Mouse (Mus musculus) hindbrain, embryonic 10.5 days (tissue): ENCODE results near the gene Gypa. TPM values are rescaled to one million over a fixed set of nuclear protein-coding genes. Genes with fewer than 3 reads are reported as not detected.

Experiments
- DNase-seq: peaks from one replicate; pipeline ENCODE4 v3.0.0-alpha.2; 2017; ENCODE audit warnings: low spot score
- H3K27ac ChIP-seq: fragments of 300-500 bp; sonication (generic); 2 replicates; pipeline ENCODE4 v1.5.1; 2016; ENCODE audit warnings: mild to moderate bottlenecking, moderate library complexity
- H3K27me3 ChIP-seq: fragments of 300-500 bp; sonication (generic); 2 replicates; pipeline ENCODE4 v1.6.1; 2016; ENCODE audit warnings: mild to moderate bottlenecking; ENCODE audit not compliant: poor library complexity, insufficient read depth, severe bottlenecking
- H3K36me3 ChIP-seq: fragments of 300-500 bp; sonication (generic); 2 replicates; pipeline ENCODE4 v1.6.1; 2016; ENCODE audit warnings: mild to moderate bottlenecking, moderate library complexity
- H3K4me1 ChIP-seq: fragments of 300-500 bp; sonication (generic); replicated peaks from 2 replicates; pipeline ENCODE4 v1.6.1; 2016; ENCODE audit warnings: mild to moderate bottlenecking
- H3K4me3 ChIP-seq: fragments of 300-500 bp; sonication (generic); 2 replicates; pipeline ENCODE4 v1.5.1; 2016; ENCODE audit warnings: mild to moderate bottlenecking, moderate library complexity
- H3K9me3 ChIP-seq: fragments of 300-500 bp; sonication (generic); 2 replicates; pipeline ENCODE4 v1.6.1; 2016; ENCODE audit warnings: mild to moderate bottlenecking, moderate library complexity
- WGBS: fragments of 180-500 bp; shearing (Covaris S2); methylation state at CpG from one replicate; pipeline ENCODE4 v1.1.7; 2016; 5-methylcytosine and 5-hydroxymethylcytosine counted together
- polyA plus RNA-seq: library from polyadenylated mRNA; unstranded; fragments of >200 nt; fragmentation: Nextera tagmentation; extraction: Ambion mirVana; gene quantifications from 2 replicates; pipeline ENCODE4 v1.2.1, GENCODE M21; 2016

The Gypa gene
- polyA plus RNA-seq, 1 experiment from 2014 or later, result 15.7 TPM

DNA sequence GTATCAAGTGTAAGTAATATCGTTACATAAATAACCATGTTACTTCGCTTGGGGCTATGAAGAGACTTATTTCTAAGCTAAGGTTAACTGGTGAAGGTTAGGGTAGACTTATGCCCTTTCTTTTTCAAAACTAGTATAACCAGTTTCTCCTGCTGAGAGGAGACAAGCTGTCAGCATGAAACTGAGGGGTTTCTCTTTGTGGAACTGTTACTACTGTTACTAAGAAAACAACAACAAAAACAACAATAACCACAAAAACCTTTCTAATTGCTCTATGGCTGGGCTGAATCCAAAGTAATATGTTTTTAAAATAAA lies 722 bp downstream of the Gypa start:
- WGBS, result 84% methylated on average over 2 of the region's 2 CpGs
- H3K27ac ChIP-seq, result no peak overlapping the region; the same call in 1 of the 2 replicates
- H3K27me3 ChIP-seq, result no peaks in the 10 kb centered on the region
- no peaks in the 10 kb centered on the region; the same call in 1 of the 2 replicates for H3K4me1 ChIP-seq
- H3K36me3 ChIP-seq, result no peaks in the 10 kb centered on the region
- H3K9me3 ChIP-seq, result no peaks in the 10 kb centered on the region
- H3K4me3 ChIP-seq, result no peak overlapping the region
- no peak for DNase-seq

DNA sequence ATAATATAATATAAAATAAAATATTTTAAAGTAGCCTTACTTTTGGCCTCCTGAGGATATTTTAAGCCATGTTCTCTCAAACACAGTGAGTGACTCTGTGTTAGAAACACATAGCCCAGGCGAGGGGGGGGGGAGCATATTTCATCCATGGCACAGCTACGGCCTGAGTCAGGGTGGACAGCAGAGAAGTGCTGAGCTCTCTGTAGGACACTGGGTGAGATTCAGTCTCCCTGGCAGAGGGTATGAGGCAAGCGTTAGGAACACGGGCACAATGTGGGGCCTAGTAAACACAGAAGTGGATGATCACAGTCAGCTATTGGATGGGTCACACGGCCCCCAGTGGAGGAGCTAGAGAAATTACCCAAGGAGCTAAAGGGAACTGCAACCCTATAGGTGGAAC lies 1.2 kb downstream of the Gypa start:
- H3K4me1 ChIP-seq, result no peaks in the 10 kb centered on the region; the same call in 1 of the 2 replicates
- DNase-seq, result peak; percentile 6
- 82% methylated on average over 5 of the region's 5 CpGs for WGBS
- no peaks in the 10 kb centered on the region for H3K9me3 ChIP-seq
- no peaks in the 10 kb centered on the region for H3K27me3 ChIP-seq
- H3K36me3 ChIP-seq, result no peaks in the 10 kb centered on the region
- H3K4me3 ChIP-seq, result no peak overlapping the region
- no peak overlapping the region for H3K27ac ChIP-seq

DNA sequence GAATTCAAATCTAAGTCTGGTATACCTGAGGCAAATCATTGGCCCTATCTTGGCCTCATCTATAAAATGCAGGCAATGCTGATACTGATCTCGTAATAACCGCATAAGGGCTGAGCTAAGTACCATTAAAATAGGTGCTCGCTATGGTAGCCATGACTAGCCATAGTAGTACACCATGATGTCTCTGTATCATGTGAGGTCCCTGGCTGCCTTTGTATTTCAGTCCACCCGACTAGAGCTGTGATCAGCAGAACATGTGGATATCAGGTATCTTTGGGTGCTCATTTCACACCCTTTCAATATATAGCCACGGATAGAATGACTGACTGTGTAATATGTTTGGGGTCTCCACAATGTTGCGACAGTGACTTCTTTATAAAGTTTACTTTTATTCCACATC lies 1.9 kb downstream of the Gypa start:
- H3K4me3 ChIP-seq, result no peak overlapping the region
- H3K9me3 ChIP-seq, result no peaks in the 10 kb centered on the region
- H3K4me1 ChIP-seq, result no peaks in the 10 kb centered on the region; the same call in 1 of the 2 replicates
- H3K27ac ChIP-seq, result no peak overlapping the region
- WGBS, result 93% methylated on average over 6 of the region's 6 CpGs
- H3K36me3 ChIP-seq, result no peaks in the 10 kb centered on the region
- DNase-seq, result no peak
- H3K27me3 ChIP-seq, result no peaks in the 10 kb centered on the region

DNA sequence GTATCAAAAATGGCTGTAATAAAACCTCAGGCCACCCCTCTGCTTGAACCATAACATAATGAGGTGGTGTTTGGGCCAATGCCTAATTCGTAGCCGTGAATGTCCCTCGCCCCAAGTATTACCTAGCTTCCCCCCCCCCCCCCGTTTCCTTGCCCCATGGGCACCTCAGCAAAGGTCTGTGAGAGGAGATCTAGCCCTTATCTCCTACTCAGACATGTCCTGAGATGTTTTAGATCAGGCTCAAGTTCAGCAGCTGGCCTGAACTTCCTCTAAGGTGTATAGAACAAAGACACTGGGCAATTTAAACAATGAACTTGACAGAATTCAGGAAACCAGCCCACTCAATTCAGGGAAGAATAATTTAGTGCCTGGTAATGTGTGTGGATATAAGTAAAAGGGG lies 3.7 kb downstream of the Gypa start:
- H3K27ac ChIP-seq, result no peak overlapping the region
- H3K4me3 ChIP-seq, result no peak overlapping the region
- no peaks in the 10 kb centered on the region for H3K36me3 ChIP-seq
- H3K27me3 ChIP-seq, result no peaks in the 10 kb centered on the region
- DNase-seq, result no peak
- no peaks in the 10 kb centered on the region; the same call in 1 of the 2 replicates for H3K4me1 ChIP-seq
- H3K9me3 ChIP-seq, result no peaks in the 10 kb centered on the region
- WGBS, result 80% methylated on average over 4 of the region's 4 CpGs

DNA sequence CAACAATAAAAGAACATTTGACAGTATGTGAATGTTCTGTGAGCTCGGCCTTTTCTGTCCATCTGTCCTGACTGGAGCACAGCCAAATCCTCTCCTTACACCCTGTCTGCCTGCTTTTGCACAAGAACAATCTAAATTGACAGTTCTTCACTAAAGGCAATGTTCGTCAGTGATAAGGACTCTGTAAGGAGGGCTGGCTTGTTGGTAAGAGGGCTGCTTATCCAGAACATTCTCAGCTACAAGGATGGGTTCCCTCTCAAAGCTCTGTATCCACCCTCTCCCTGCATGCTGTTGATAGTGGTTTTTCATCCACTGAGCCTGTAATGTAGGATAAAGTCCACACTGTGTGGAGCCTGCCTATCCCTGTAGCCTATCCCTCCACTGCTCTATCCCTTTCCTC lies 6.7 kb downstream of the Gypa start:
- Histone ChIP-seq H3K27me3 (no peaks in the 10 kb centered on the region), H3K9me3 (no peaks in the 10 kb centered on the region), H3K27ac (no peak overlapping the region), H3K36me3 (no peaks in the 10 kb centered on the region), H3K4me1 (no peaks in the 10 kb centered on the region), H3K4me3 (no peak overlapping the region)
- no peak for DNase-seq
- 90% methylated on average over 2 of the region's 2 CpGs for WGBS

DNA sequence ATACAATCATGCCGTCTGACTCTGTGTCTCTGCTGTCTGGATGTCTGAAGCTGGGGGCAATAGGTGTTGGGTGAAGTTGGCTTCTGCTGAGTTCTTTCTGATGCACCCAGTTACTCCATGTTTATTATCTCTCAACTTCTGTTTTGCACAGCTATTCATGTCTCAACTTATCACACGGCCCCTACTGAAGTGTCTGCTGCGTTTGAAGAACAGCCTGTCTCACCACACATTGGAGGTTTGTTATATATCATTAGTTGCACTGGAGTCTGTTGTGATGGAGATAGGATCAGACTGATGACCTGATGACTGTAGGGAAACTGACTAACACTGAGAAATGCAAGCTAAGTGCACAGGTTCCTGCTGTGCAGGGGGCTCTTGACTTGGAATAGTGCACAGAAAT lies 7.2 kb downstream of the Gypa start:
- no peaks in the 10 kb centered on the region for H3K9me3 ChIP-seq
- 86% methylated on average over 3 of the region's 3 CpGs for WGBS
- H3K4me1 ChIP-seq, result no peaks in the 10 kb centered on the region
- H3K27ac ChIP-seq, result no peak overlapping the region
- no peak for DNase-seq
- H3K36me3 ChIP-seq, result no peaks in the 10 kb centered on the region
- no peak overlapping the region for H3K4me3 ChIP-seq
- no peaks in the 10 kb centered on the region for H3K27me3 ChIP-seq

DNA sequence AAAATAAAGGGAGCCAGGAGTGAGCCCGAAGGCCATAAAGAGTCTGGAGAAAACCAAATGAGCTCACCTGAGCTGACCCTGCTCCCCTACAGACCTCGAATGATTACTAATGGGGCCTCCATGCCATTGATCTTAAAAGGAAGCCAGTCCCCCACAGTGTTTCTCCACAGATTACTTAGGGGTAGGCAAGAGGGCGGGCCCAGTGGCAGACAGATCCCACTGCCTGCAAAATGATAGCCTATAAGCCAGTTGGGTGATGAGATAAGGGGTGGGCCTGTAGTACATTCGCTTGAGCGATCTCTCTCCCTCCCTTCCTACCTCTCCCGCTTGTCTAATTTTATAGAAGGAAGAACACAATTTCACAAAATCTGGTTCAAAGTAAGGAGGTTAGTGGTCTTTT lies 7.7 kb downstream of the Gypa start:
- Histone ChIP-seq H3K4me1 (no peaks in the 10 kb centered on the region), H3K27me3 (no peaks in the 10 kb centered on the region), H3K36me3 (no peaks in the 10 kb centered on the region), H3K4me3 (no peak overlapping the region), H3K9me3 (no peaks in the 10 kb centered on the region), H3K27ac (no peak overlapping the region)
- no peak for DNase-seq
- WGBS, result 82% methylated on average over 6 of the region's 6 CpGs

DNA sequence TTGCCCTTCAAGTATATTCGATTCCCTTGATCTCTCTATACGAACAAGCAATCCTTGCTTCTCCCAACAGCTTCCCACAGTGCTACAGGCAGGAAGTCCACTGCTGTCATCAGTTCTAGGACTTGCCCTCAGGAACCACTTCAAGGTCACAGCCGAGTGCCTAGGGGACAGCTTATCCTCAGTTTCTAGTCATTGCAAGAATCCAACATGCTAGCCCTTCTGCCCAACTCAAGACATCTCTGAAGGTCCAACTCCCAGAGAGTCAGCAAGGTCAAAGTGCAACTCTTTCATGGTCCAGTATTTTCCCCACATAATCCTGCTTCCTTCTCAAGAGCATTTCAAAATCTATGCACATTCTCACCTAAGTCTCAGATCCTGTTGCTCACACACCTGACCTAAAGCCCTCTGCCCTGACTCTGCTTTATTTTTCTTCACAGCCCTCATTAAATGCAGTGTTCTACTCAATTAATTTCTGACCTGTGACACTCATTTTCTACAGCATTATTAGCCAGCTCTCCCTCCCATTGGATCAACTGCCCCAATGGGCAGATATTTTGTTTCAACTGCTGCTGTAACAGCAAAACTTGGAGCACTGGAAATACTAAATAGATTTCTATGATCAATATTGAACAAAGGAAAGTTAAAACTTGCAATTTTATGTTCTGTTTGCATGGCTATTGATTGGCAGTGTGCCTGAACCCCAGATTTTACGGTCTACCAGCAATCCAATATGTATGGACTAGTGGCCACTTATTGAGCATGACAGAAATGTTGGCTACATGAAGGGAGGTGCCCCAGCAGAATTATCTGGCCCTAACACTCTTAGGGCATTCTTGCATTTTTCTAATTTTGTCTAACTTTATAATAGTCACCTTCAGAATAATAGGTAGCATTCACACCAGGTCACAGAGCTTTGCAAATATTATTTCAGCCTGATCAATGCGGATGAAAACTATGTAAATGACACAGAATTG lies 33.1 kb downstream of the Gypa start:
- no peak for DNase-seq
- Histone ChIP-seq H3K36me3 (no peaks in the 10 kb centered on the region), H3K4me3 (no peak overlapping the region), H3K27me3 (no peaks in the 10 kb centered on the region), H3K27ac (no peak overlapping the region), H3K9me3 (no peaks in the 10 kb centered on the region), H3K4me1 (no peaks in the 10 kb centered on the region)
- WGBS, result 89% methylated on average over 5 of the region's 5 CpGs

DNA sequence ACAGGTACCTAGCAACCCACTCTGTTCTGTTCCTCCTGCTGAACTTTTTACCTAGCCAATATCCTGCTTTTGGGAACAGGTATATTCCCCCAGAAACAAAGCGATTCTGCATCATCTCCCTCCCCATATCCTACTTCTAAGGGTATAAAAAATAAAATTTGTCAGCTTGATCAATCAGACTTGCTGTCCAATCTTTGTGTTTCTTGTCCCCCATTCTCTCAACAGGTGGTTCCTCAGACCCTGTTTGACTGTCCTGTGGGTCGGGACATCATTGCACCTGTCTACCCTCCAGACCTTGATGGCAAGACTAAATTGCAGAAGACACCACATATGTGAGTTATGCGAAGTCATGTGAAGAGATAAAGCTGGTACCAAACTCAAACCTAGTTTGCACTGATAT lies 48.3 kb downstream of the Gypa start:
- Histone ChIP-seq H3K4me3 (no peak overlapping the region), H3K27ac (no peak overlapping the region), H3K36me3 (no peaks in the 10 kb centered on the region), H3K27me3 (no peaks in the 10 kb centered on the region), H3K4me1 (no peaks in the 10 kb centered on the region), H3K9me3 (peaks cover 7% of the 10 kb centered on the region; the same call in 1 of the 2 replicates)
- 84% methylated on average over 3 of the region's 3 CpGs for WGBS
- DNase-seq, result no peak

DNA sequence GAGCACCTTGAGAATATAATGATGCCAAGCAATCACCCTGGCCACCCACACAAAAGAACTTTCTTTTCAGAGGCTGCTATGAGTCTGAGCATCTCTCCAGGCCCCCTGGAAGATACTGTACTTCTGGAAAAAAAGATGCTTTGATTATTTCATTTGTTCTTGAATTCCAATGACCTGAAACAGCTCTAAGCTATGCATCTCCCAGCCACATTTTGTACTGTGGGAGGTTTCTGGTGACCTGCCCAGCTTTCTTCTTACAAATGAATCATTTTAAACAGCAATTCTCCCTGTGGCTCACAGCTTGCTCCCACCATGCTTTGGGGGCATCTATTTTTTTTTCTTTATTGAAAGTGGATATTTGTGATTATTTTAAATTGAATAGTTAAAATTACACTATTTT lies 56.9 kb downstream of the Gypa start:
- no peaks in the 10 kb centered on the region for H3K27me3 ChIP-seq
- H3K4me1 ChIP-seq, result no peaks in the 10 kb centered on the region
- H3K9me3 ChIP-seq, result no peaks in the 10 kb centered on the region
- H3K36me3 ChIP-seq, result no peaks in the 10 kb centered on the region
- no peak overlapping the region for H3K27ac ChIP-seq
- no peak for DNase-seq
- no peak overlapping the region for H3K4me3 ChIP-seq

DNA sequence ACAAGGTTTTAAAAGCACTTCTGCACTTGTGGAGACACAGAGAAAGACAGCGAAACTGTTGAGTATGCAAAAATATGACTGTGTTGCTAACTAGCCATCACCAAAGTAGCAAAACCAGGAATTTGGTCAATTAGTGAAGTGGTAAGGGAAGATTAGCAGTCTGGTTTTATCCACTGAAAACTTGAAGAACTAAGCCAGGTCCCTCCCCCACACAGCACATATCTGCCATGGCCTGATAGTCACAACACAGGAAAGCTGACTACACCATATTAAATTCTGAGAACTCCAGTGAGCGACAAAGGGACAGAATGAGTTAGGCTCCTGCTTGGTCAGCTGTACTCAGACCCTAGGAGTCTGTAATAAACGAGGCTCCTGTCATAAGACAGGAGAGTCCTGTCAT lies 57.7 kb downstream of the Gypa start:
- Histone ChIP-seq H3K4me3 (no peak overlapping the region), H3K27ac (no peak overlapping the region)
- 58% methylated on average over 3 of the region's 3 CpGs for WGBS

DNA sequence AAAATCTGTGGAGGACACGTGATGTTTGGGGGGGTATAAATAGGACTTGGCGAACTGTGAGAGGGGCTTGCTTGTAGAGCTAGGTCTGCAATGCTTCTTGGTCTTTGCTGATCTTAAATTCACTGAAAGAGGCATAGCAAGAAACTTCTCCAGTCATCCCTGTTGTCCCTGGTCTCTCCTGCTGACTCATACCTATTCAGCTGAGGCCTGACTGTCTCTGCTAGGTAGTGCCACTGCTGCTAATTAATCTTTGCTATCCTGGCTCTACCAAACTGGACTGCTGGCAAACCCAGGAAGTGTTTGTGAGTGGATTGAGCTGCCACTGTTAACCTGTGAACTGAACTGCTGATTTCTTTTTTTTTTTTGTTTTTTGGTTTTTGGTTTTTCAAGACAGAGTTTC lies 61.4 kb downstream of the Gypa start:
- Histone ChIP-seq H3K27me3 (no peaks in the 10 kb centered on the region), H3K9me3 (no peaks in the 10 kb centered on the region), H3K4me1 (no peaks in the 10 kb centered on the region), H3K27ac (no peak overlapping the region), H3K36me3 (no peaks in the 10 kb centered on the region), H3K4me3 (no peak overlapping the region)
- no peak for DNase-seq
- WGBS, result 90% methylated on average over 2 of the region's 2 CpGs

More for the DNA sequence above, 57.7 kb downstream of the Gypa start:
- Histone ChIP-seq H3K36me3 (no peaks in the 10 kb centered on the region), H3K4me1 (no peaks in the 10 kb centered on the region), H3K27me3 (no peaks in the 10 kb centered on the region), H3K9me3 (no peaks in the 10 kb centered on the region)
- DNase-seq, result no peak
